Mouse (Mus musculus) ES-Bruce4 (cell line): ENCODE measurements around the gene Vwa7.
"Not testable (repeated sequence)": the region's sequence is repeated elsewhere in the genome, so short reads cannot be mapped to it uniquely, and the experiment has no call there.

Experiments
- CTCF ChIP-seq: IDR thresholded peaks from one replicate; pipeline ENCODE4 v1.8.1; 2011; ENCODE audit warnings: low read depth, low read length
- EP300 ChIP-seq: IDR thresholded peaks from 2 replicates; pipeline ENCODE4 v1.6.1; 2011; ENCODE audit warnings: low read depth, low read length; ENCODE audit not compliant: insufficient read depth
- POLR2A ChIP-seq: IDR thresholded peaks from one replicate; pipeline ENCODE4 v1.8.1; 2011; ENCODE audit warnings: low read length; ENCODE audit not compliant: insufficient read depth

GRCm38 (mm10) chr17:34971694-34972068 is 44.7 kb upstream of the Vwa7 start:
- not testable (repeated sequence) for TF ChIP-seq POLR2A, EP300, CTCF
